Mouse (Mus musculus): ENCODE results near the gene Gsdmc3.
"Not testable (repeated sequence)": the region's sequence is repeated elsewhere in the genome, so short reads cannot be mapped to it uniquely, and the experiment has no call there.

Gsdmc3 gene

DNA sequence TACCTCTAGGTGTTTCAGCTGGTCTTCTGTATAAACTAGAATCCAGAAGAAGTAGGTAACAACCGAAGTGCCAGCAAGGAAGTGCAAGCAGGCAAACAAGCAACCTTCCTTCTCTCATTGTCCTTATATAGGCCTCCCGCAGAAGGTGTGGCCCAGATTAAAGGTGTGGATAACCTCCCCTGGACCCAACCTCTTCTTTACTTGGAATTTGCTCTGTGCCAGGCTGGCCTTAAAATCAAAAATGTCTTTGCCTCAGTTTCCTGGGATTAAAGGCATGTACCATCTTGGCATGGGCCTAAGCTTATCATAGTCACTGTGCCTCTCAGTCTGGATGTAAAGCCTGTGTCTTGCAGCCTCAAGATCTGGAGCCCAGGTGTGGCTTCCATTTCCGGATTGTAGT, at the start of gene Gsdmc3:
Gene Gsdmc3, minus strand, starts transcription at position 101 of the 400 bp plus-strand sequence.
- not testable (repeated sequence) for DNase-seq (ENCODE audit: low spot score in 2 of 2)

DNA sequence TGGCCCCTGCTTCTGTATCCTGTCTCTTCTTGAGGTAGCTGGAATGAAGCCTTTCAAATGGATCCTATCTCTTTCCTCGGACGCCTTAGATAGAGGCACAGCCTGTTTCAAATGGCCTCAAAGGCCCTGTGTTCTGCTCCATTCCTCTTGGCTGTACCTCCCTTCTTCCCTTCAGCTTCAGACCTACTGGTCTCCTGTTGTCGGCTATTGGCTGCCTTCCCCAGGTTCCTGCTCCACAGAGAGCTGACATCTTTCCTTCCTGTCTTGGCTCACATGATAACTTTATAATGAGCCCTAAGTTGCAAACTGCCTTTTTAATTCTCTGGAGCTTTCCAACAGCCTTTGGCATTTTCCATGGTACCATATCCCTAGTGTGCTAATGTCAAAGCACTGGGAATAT, 47.8 kb upstream of the Gsdmc3 start:
- DNase-seq (ENCODE audit: low spot score in 2 of 2): no peak

DNA sequence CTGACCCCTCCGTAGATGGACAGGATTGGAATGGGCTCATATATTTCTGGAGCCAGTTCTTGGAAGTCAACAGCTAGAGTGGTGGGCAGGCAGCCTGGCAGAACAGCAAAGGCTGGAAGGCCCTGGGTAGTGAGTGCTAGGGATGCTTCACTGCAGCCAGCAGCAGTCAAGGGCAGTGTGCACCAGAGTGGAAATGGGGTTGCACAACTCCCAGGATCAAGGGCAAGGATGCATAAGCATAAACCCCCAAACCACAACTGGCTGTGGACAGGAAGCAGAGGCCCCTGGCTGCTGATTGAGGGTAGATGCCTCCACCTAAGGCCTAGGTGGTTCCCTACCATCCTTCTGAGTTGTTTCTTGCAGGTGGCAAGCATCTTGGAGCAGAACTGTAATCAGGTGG, 46.1 kb upstream of the Gsdmc3 start:
- DNase-seq (ENCODE audit: low spot score in 2 of 2): no peak

DNA sequence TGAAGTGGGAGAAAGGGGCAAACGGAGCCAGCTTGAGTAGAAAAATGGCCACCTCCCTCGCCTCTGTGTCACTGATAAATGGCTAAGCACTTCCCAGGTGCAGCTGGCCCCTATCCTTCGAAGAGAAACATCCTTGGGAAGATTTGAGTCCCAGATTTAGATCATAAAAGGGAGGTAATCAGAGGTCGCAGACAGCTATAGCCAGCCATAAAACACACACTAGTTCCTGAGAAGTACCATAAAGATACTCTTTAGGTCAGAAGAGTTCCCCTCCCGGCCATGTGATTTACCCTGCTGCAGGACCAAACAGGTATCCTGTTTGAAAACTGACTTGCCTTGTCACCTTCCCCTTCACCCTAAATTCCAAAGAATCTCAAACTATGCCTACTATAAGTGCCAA, 43.3 kb upstream of the Gsdmc3 start:
- not testable (repeated sequence) for DNase-seq (ENCODE audit: low spot score in 2 of 2)

DNA sequence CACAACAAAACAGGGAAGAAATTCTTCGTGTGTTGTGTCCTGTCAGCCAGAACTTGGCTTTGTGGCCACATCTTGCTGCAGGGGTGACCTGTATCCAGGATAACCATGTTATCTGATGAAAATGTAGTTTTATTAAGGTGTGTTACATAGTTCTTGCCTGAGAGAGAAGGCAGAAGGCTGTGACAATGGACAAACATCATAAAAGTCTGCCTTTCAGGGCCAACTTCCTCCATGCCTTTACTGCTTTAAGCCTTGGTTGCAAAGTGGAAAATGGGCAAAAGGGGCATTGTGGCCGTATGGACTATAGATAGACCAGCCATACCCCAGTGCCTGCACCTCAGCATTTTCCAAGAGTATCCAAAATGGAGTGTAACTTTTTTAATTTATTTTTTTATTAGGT, 41.4 kb upstream of the Gsdmc3 start:
- not testable (repeated sequence) for DNase-seq (ENCODE audit: low spot score in 2 of 2)

DNA sequence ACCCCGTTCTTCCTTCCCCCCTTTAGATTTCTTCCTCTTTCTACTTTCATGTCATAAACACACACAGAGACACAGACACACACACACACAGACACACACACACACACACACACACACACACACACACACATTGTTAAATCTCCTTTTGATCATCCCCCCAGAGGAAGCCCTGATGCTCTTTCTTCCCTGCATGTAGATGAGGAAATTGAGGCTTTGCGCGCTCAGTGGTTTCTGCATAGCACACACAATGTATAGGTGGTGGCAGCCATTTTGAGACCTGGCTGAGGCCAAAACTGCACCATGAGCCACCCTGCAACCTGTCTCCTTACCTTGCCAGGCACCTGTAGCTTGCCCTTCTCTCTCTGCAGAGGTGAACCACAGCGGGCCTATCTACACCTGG, 38.2 kb upstream of the Gsdmc3 start:
- not testable (repeated sequence) for DNase-seq (ENCODE audit: low spot score in 2 of 2)

DNA sequence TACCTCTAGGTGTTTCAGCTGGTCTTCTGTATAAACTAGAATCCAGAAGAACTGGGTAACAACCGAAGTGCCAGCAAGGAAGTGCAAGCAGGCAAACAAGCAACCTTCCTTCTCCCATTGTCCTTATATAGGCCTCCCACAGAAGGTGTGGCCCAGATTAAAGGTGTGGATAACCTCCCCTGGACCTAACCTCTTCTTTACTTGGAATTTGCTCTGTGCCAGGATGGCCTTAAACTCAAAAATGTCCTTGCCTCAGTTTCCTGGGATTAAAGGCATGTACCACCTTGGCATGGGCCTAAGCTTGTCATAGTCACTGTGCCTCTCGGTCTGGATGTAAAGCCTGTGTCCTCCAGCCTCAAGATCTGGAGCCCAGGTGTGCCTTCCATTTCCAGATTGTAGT, 33.8 kb upstream of the Gsdmc3 start, which contains the start of gene Gsdmc4:
Gene Gsdmc4, minus strand, starts transcription at position 101 of the 400 bp plus-strand sequence.
- not testable (repeated sequence) for DNase-seq (ENCODE audit: low spot score in 2 of 2)

DNA sequence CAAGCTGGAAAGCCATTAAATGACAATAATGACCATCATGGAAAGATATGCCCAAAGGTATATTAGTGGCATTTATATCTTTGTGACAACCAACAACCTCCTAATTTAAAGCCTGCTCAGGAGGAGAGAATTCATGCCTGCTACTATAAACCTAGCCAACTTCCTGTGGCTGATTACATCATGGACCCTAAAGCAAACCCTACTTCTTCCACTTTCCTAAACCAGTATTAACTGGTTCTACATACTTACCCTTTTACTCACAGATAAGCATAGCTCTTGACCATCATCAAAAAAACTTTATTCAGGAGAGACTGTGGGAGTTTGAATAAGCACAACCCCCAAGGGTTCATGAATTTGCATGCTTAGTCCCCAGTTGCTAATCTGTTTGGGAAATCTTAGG, 31.5 kb upstream of the Gsdmc3 start:
- DNase-seq (ENCODE audit: low spot score in 2 of 2): not testable (repeated sequence)

DNA sequence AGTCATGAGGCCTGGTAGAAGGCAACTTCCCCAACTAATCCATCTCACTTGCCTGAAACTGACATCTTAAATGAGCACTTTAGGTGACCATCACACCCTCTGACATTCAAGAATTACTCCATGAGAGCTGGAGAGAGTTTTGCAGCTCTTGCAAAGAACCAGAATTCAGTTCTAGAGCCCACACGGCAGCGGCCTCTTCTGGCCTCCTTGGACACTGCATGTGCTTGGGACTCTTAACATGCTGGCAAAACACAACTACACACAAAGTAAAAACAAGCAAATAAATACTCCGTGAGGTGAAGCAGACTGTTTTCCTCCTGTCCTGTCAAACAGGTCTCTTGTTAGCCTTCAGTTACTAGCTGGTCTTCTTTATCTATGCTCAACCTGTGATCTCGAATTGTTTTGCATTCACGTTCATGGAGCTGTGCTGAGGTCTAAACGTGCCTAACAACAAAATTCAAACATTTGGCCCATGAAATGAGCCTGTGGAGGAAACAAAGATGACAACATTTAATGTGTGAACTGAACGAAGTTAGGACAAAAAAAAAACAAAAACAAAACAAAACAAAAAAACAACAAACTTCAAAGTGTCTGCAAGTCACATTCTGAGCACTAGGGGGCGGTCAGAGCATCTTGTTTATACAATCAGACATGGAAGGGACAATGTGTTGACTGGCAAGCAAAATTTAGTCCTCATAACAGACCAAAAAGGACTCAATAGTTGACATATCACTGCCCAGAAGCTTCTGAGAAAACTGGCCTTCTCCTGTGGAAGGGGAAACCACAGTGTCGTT, 17.4 kb upstream of the Gsdmc3 start:
- DNase-seq (ENCODE audit: low spot score in 2 of 2): peak in 1 of 2 experiments; percentile 60

DNA sequence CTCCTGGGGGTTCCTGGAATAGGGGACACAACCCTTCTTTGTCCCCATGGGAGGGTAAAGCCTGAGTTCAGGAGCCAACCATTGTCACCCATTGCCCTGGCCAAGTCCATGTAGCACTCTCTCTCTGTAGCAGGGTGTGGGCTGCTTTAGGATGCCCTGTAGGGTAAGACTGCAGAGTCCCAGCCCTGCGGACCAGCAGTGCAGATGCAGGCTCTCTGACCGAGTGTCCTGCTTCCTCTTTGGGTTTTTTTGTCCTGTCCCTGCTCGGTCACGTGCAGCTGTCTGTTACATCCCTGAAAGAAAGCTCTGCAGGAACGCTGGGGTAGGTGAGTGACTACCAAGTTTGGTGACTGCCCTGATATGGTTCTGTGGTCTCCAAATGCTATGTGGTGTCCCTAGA, 10.1 kb upstream of the Gsdmc3 start:
- not testable (repeated sequence) for DNase-seq (ENCODE audit: low spot score in 2 of 2)

DNA sequence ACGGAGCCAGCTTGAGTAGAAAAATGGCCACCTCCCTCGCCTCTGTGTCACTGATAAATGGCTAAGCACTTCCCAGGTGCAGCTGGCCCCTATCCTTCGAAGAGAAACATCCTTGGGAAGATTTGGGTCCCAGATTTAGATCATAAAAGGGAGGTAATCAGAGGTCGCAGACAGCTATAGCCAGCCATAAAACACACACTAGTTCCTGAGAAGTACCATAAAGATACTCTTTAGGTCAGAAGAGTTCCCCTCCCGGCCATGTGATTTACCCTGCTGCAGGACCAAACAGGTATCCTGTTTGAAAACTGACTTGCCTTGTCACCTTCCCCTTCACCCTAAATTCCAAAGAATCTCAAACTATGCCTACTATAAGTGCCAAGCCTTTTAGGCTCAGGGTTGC, 9.6 kb upstream of the Gsdmc3 start:
- not testable (repeated sequence) for DNase-seq (ENCODE audit: low spot score in 2 of 2)

DNA sequence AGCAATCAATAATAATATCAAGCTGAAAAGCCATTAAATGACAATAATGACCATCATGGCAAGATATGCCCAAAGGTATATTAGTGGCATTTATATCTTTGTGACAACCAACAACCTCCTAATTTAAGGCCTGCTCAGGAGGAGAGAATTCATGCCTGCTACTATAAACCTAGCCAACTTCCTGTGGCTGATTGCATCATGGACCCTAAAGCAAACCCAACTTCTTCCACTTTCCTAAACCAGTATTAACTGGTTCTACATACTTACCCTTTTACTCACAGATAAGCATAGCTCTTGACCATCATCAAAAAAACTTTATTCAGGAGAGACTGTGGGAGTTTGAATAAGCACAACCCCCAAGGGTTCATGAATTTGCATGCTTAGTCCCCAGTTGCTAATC, 2.2 kb downstream of the Gsdmc3 start:
- DNase-seq (ENCODE audit: low spot score in 2 of 2): not testable (repeated sequence)

DNA sequence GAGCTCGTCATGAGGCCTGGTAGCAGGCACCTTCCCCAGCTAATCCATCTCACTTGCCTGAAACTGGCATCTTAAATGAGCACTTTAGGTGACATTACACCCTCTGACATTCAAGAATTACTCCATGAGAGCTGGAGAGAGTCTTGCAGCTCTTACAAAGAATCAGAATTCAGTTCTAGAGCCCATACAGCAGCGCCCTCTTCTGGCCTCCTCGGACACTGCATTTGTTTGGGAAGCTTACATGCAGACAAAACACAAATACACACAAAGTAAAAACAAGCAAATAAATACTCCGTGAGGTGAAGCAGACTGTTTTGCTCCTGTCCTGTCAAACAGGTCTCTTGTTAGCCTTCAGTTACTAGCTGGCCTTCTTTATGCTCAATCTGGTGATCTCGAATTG, 16.4 kb downstream of the Gsdmc3 start:
- DNase-seq (ENCODE audit: low spot score in 2 of 2): not testable (repeated sequence)

Measured in spleen, postnatal 4 days (tissue).